Mouse (Mus musculus) thymus, adult 2 months (tissue): ENCODE measurements at regions not wholly inside any gene's neighbourhood (a gene's known extent, or its start where the extent isn't known, plus 50 kb on each side); places are given as distances from the start of the nearest gene placed in this dataset.

ENCODE experiments used
- DNase-seq: peaks from one replicate; pipeline ENCODE4 v3.0.0; 2021
- H3K27ac ChIP-seq: fragments of 200-500 bp; 2 replicates; pipeline ENCODE4 v1.5.1; 2012; ENCODE audit warnings: low read length, control low read depth; ENCODE audit not compliant: control insufficient read depth, insufficient read depth
- H3K27me3 ChIP-seq: fragments of 200-500 bp; 2 replicates; pipeline ENCODE4 v1.6.1; 2012; ENCODE audit warnings: mild to moderate bottlenecking, low read length, moderate library complexity, mixed read lengths; ENCODE audit not compliant: control insufficient read depth, insufficient read depth
- H3K36me3 ChIP-seq: fragments of 200-500 bp; 2 replicates; pipeline ENCODE4 v1.6.1; 2012; ENCODE audit warnings: mild to moderate bottlenecking, low read length, moderate library complexity; ENCODE audit not compliant: control insufficient read depth, insufficient read depth
- H3K4me1 ChIP-seq: fragments of 200-500 bp; replicated peaks from 2 replicates; pipeline ENCODE4 v1.6.1; 2012; ENCODE audit warnings: low read length; ENCODE audit not compliant: control insufficient read depth, insufficient read depth
- H3K4me3 ChIP-seq: fragments of 200-500 bp; 2 replicates; pipeline ENCODE4 v1.5.1; 2012; ENCODE audit warnings: mild to moderate bottlenecking, low read length, control low read depth, moderate library complexity; ENCODE audit not compliant: control insufficient read depth, insufficient read depth
- CTCF ChIP-seq: fragments of 200-500 bp; IDR thresholded peaks from 2 replicates; pipeline ENCODE4 v1.5.1; 2012; ENCODE audit warnings: mild to moderate bottlenecking, control low read depth, low read length, moderate library complexity, borderline replicate concordance; ENCODE audit not compliant: control insufficient read depth, poor library complexity, insufficient read depth; ENCODE audit errors: extremely low read depth
- POLR2A ChIP-seq: fragments of 200-500 bp; IDR thresholded peaks from 2 replicates; pipeline ENCODE4 v1.6.1; 2012; ENCODE audit warnings: mild to moderate bottlenecking, low read length, control low read depth, moderate library complexity; ENCODE audit not compliant: control insufficient read depth, poor library complexity, insufficient read depth; ENCODE audit errors: extremely low read depth
- WGBS: fragments of 180-500 bp; shearing (Covaris S2); methylation state at CpG from one replicate; pipeline ENCODE4 v1.1.7; 2018; 5-methylcytosine and 5-hydroxymethylcytosine counted together

DNA sequence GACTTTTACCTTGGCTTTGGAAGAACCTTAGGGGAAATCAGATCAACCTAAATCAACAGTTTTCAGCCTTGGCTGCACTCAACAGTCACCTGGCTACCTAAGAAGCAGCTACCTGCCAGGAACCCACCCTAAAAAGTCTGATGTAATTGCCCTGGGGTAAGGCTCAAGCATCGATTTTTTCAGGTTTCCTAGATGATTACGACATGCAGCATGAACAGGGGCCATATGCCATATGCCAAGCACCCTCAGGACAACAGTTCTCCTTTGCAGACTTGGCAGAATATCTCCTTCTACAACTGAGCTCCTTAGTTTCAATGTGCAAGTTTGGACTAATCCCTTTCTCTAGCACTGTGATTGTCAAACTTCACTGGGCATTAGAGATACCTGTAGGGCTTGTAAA, 680.1 kb downstream of the Car8 start:
- no peaks in the 10 kb centered on the region for H3K27me3 ChIP-seq
- TF ChIP-seq POLR2A = no peak
- TF ChIP-seq CTCF = no peak
- no peak overlapping the region for H3K4me3 ChIP-seq
- no peaks in the 10 kb centered on the region; the same call in 1 of the 2 replicates for H3K4me1 ChIP-seq
- 76% methylated on average over 2 of the region's 2 CpGs for WGBS
- H3K27ac ChIP-seq = no peak overlapping the region
- no peak for DNase-seq
- no peaks in the 10 kb centered on the region for H3K36me3 ChIP-seq

DNA sequence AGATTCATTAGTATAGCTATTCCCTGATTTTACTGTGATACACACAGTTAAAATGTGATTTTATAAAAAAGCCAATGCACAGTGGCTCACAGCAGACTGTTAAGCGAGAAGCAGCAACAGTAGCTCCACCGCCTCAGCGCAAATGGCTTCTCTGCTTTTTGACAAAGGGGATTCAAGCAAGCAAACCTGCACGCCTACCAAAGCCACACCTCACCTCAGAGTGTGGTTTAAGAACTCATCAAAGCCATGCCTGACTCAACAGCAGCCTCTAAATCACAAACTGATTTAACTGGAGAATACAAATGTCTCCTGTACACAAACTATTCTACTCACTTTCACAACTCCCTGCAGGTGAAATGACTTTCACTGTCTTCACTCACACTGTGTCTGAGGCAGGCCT, 704.5 kb downstream of the Car8 start:
- H3K36me3 ChIP-seq = no peaks in the 10 kb centered on the region
- DNase-seq = peak; percentile 41
- peak overlapping the region; percentile 78 for H3K27ac ChIP-seq
- 62% methylated on average over 4 of the region's 4 CpGs for WGBS
- H3K4me1 ChIP-seq = peaks cover 2% of the 10 kb centered on the region; the same call in 1 of the 2 replicates
- TF ChIP-seq POLR2A (no peak), CTCF (no peak)
- no peaks in the 10 kb centered on the region for H3K27me3 ChIP-seq
- H3K4me3 ChIP-seq = no peak overlapping the region

DNA sequence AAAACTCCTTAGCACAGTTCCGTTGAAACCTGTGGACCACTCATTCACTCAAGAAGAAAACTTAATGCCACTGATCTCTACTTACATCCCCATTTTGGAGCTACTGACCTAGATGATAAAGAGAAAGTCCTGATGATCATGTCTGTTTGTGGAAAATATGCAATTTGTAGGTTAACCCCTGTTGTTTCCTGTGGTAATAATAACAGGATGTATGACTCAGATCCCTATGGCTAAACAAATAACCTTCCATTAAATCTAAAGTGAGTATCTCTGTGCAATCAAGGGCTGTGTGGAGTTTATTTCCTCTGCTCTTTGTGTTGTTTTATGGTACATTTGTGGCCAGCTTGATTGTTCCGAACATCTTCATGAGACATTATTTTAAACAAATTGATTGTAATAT, 711.1 kb downstream of the Car8 start:
- DNase-seq = no peak
- Histone ChIP-seq H3K4me3 (no peak overlapping the region), H3K27me3 (no peaks in the 10 kb centered on the region), H3K4me1 (no peaks in the 10 kb centered on the region), H3K27ac (no peak overlapping the region), H3K36me3 (no peaks in the 10 kb centered on the region)
- no peak for TF ChIP-seq POLR2A
- no peak for TF ChIP-seq CTCF
- WGBS = 92% methylated on average over 2 of the region's 2 CpGs

DNA sequence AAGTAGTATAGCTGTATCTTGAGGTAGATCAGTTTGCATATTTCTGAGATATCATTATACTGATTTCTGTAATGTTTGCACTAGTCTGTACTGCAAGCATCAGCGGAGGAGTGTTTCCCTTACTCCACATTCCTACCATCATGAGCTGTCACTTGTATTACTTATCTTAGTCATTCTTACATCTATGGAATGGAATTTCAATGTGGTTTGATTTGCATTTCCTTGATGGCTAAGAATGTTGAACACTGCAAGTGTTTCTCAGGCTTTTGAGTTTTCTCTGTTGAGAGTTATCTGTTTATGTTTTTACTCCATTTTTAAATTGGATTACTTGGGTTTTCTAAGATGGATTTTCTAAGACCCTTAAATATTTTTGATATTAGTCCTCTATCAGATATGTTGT, 725.8 kb downstream of the Car8 start:
- no peaks in the 10 kb centered on the region for H3K4me1 ChIP-seq
- no peak overlapping the region for H3K27ac ChIP-seq
- H3K36me3 ChIP-seq = no peaks in the 10 kb centered on the region
- 100% methylated on average over 1 of the region's 1 CpGs for WGBS
- TF ChIP-seq CTCF (no peak), POLR2A (no peak)
- no peak for DNase-seq
- H3K27me3 ChIP-seq = no peaks in the 10 kb centered on the region
- no peak overlapping the region for H3K4me3 ChIP-seq

GRCm38 (mm10) chr4:7485552-7485951, 753.3 kb downstream of the Car8 start:
- DNase-seq = no peak
- H3K27ac ChIP-seq = no peak overlapping the region
- H3K4me1 ChIP-seq = peaks cover 2% of the 10 kb centered on the region

GRCm38 (mm10) chr4:7455130-7455529, 783.7 kb downstream of the Car8 start:
- H3K27ac ChIP-seq = peak overlapping the region; percentile 80
- WGBS = 1% methylated on average over 9 of the region's 9 CpGs
- peak overlapping the region; percentile 8; the same call in 1 of the 2 replicates for H3K4me3 ChIP-seq
- H3K27me3 ChIP-seq = no peaks in the 10 kb centered on the region
- no peaks in the 10 kb centered on the region for H3K36me3 ChIP-seq
- DNase-seq = peak; percentile 89
- peaks cover 12% of the 10 kb centered on the region for H3K4me1 ChIP-seq
- TF ChIP-seq CTCF (no peak), POLR2A (no peak)

More at GRCm38 (mm10) chr4:7485552-7485951, 753.3 kb downstream of the Car8 start:
- Histone ChIP-seq H3K36me3 (no peaks in the 10 kb centered on the region), H3K4me3 (no peak overlapping the region), H3K27me3 (no peaks in the 10 kb centered on the region)
- no peak for TF ChIP-seq CTCF
- no peak for TF ChIP-seq POLR2A

DNA sequence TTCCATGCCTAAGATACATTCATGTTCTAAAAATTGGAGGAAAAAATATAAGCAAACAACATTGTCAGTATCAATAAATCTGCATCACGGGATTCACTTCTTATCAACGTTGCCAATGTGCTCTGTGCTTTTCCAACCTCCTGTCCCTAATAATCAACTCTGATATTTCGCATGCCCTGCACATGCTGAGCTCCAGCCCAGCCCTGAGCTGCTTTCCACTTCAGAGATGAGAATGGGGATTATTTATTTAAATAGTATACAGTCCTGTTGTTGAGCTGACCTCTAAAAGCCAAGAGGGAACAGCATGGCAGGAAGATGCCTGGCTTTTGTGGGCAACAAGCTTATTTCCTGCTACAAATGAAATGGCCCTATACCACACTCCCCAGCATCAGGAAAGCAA, 786.2 kb downstream of the Car8 start:
- Histone ChIP-seq H3K4me1 (peaks cover 12% of the 10 kb centered on the region), H3K27ac (peak overlapping the region; percentile 86), H3K36me3 (no peaks in the 10 kb centered on the region), H3K4me3 (no peak overlapping the region), H3K27me3 (no peaks in the 10 kb centered on the region)
- DNase-seq = no peak
- TF ChIP-seq CTCF (no peak), POLR2A (no peak)
- WGBS = 73% methylated on average over 3 of the region's 3 CpGs
